Mouse (Mus musculus): ENCODE measurements around the gene Gm42791. TPM values are rescaled to one million over a fixed set of nuclear protein-coding genes. Genes with fewer than 3 reads are reported as not detected.

The Gm42791 gene
- polyA plus RNA-seq (2014; fragmentation: Nextera tagmentation; extraction: Ambion mirVana), result 4.6 TPM in 1 of 2 replicates, not detected in the other

GRCm38 (mm10) chr5:148994706-148995414 is at the start of gene Gm42791:
Gm42791 (minus strand) TSS chr5:148995147.
- DNase-seq (ENCODE audit: low spot score) (peak; percentile 88), ATAC-seq (replicated peaks; ENCODE audit: low FRiP score) (peak; percentile 94)
- peak within 1 kb of the TSS; percentile 71 for H3K9ac ChIP-seq (ENCODE audit: low read length)
- WGBS, result 2% methylated on average over 33 of the region's 33 CpGs
- peak within 1 kb of the TSS; percentile 35 for H3K4me3 ChIP-seq (ENCODE audit: low read depth, low read length)
- H3K27me3 ChIP-seq (ENCODE audit: control insufficient read depth, insufficient read depth, low read length), result no peaks in the 10 kb centered on the region
- H3K4me2 ChIP-seq (ENCODE audit: low read depth, low read length, severe bottlenecking), result peak within 1 kb of the TSS; percentile 68
- H3K36me3 ChIP-seq (ENCODE audit: control insufficient read depth, insufficient read depth, low read length), result no peaks in the 10 kb centered on the region
- H3K4me1 ChIP-seq (replicated peaks; ENCODE audit: control insufficient read depth, insufficient read depth, low read length), result no peaks in the 10 kb centered on the region
- no peaks in the 10 kb centered on the region for H3K9me3 ChIP-seq (ENCODE audit: control insufficient read depth, low read length)
- peak within 1 kb of the TSS; percentile 74 for H3K27ac ChIP-seq (ENCODE audit: low read depth, low read length)

- no peak overlapping the region for H3K9ac ChIP-seq (ENCODE audit: low read length)
- no peak overlapping the region for H3K27ac ChIP-seq (ENCODE audit: low read depth, low read length)
- DNase-seq (ENCODE audit: low spot score) (no peak), ATAC-seq (replicated peaks; ENCODE audit: low FRiP score) (no peak)
- 86% methylated on average over 4 of the region's 4 CpGs for WGBS
- no peak overlapping the region for H3K4me2 ChIP-seq (ENCODE audit: low read depth, low read length, severe bottlenecking)
- H3K27me3 ChIP-seq (ENCODE audit: control insufficient read depth, insufficient read depth, low read length), result no peaks in the 10 kb centered on the region
- no peaks in the 10 kb centered on the region; the same call in 1 of the 2 replicates for H3K9me3 ChIP-seq (ENCODE audit: control insufficient read depth, low read length)
- H3K4me1 ChIP-seq (replicated peaks; ENCODE audit: control insufficient read depth, insufficient read depth, low read length), result no peaks in the 10 kb centered on the region
- H3K4me3 ChIP-seq (ENCODE audit: low read depth, low read length), result no peak overlapping the region
- H3K36me3 ChIP-seq (ENCODE audit: control insufficient read depth, insufficient read depth, low read length), result no peaks in the 10 kb centered on the region; the same call in 1 of the 2 replicates
These were observed 49.1 kb upstream of the Gm42791 start for GRCm38 (mm10) chr5:149044067-149044466.

- no peak overlapping the region for H3K4me2 ChIP-seq (ENCODE audit: low read depth, low read length, severe bottlenecking)
- DNase-seq (ENCODE audit: low spot score), result no peak
- H3K4me3 ChIP-seq (ENCODE audit: low read depth, low read length), result no peak overlapping the region
- no peaks in the 10 kb centered on the region; the same call in 1 of the 2 replicates for H3K9me3 ChIP-seq (ENCODE audit: control insufficient read depth, low read length)
- H3K27me3 ChIP-seq (ENCODE audit: control insufficient read depth, insufficient read depth, low read length), result no peaks in the 10 kb centered on the region
- WGBS, result 86% methylated on average over 6 of the region's 6 CpGs
- H3K36me3 ChIP-seq (ENCODE audit: control insufficient read depth, insufficient read depth, low read length), result no peaks in the 10 kb centered on the region; the same call in 1 of the 2 replicates
- H3K9ac ChIP-seq (ENCODE audit: low read length), result no peak overlapping the region
- H3K4me1 ChIP-seq (replicated peaks; ENCODE audit: control insufficient read depth, insufficient read depth, low read length), result no peaks in the 10 kb centered on the region
- H3K27ac ChIP-seq (ENCODE audit: low read depth, low read length), result no peak overlapping the region
- ATAC-seq (replicated peaks; ENCODE audit: low FRiP score), result no peak
These were observed 48.3 kb upstream of the Gm42791 start for GRCm38 (mm10) chr5:149043240-149043639.

DNA sequence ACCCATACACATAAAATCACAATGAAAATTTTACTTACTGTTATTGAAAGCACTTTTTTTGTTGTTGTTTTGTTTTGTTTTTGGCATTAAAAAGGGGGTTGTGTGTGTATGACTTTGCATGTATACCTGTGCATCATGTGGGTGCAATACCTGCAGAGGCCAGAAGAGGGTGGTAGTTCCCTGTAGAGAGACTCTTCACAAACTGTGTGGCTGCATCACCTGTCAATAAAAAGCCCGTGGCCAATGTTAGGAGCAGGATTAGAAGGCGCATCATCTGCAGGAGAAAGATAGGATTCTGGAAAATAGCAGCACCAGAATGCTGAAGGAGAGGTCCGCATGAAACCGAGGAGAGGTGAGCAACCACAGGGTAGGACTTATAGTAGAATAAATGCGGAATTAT is 44.9 kb upstream of the Gm42791 start:
- no peaks in the 10 kb centered on the region for H3K27me3 ChIP-seq (ENCODE audit: control insufficient read depth, insufficient read depth, low read length)
- H3K27ac ChIP-seq (ENCODE audit: low read depth, low read length), result no peak overlapping the region
- ATAC-seq (replicated peaks; ENCODE audit: low FRiP score) (no peak), DNase-seq (ENCODE audit: low spot score) (no peak)
- no peaks in the 10 kb centered on the region for H3K36me3 ChIP-seq (ENCODE audit: control insufficient read depth, insufficient read depth, low read length)
- H3K9ac ChIP-seq (ENCODE audit: low read length), result no peak overlapping the region
- H3K4me2 ChIP-seq (ENCODE audit: low read depth, low read length, severe bottlenecking), result no peak overlapping the region
- H3K4me1 ChIP-seq (replicated peaks; ENCODE audit: control insufficient read depth, insufficient read depth, low read length), result no peaks in the 10 kb centered on the region
- peaks cover 3% of the 10 kb centered on the region; the same call in 1 of the 2 replicates for H3K9me3 ChIP-seq (ENCODE audit: control insufficient read depth, low read length)
- no peak overlapping the region for H3K4me3 ChIP-seq (ENCODE audit: low read depth, low read length)
- 86% methylated on average over 5 of the region's 5 CpGs for WGBS

DNA sequence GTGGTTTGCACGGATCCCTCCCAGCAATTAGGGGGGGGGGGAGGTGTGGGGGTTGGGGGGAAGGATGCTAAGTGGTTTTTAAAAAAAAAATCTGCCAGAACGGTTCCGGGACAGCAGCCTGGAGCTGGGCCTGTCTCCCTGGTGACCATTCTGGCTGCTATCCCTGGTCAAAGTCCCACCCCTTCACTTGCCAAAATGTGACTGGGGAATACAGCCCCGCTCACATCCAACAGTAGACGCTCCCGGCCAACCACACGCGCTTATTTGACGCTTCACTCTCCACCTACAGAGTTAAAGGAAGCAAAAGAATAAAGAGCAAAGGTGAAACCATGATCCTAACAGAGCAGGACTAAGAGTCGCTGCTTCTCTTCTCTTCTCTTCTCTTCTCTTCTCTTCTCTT is 42.8 kb upstream of the Gm42791 start:
- Histone ChIP-seq H3K9me3 (ENCODE audit: control insufficient read depth, low read length) (peaks cover 3% of the 10 kb centered on the region; the same call in 1 of the 2 replicates), H3K4me2 (ENCODE audit: low read depth, low read length, severe bottlenecking) (no peak overlapping the region), H3K36me3 (ENCODE audit: control insufficient read depth, insufficient read depth, low read length) (no peaks in the 10 kb centered on the region), H3K4me1 (replicated peaks; ENCODE audit: control insufficient read depth, insufficient read depth, low read length) (no peaks in the 10 kb centered on the region), H3K4me3 (ENCODE audit: low read depth, low read length) (no peak overlapping the region), H3K27me3 (ENCODE audit: control insufficient read depth, insufficient read depth, low read length) (no peaks in the 10 kb centered on the region), H3K9ac (ENCODE audit: low read length) (no peak overlapping the region), H3K27ac (ENCODE audit: low read depth, low read length) (no peak overlapping the region)
- WGBS, result 37% methylated on average over 10 of the region's 10 CpGs
- DNase-seq (ENCODE audit: low spot score) (no peak), ATAC-seq (replicated peaks; ENCODE audit: low FRiP score) (no peak)

DNA sequence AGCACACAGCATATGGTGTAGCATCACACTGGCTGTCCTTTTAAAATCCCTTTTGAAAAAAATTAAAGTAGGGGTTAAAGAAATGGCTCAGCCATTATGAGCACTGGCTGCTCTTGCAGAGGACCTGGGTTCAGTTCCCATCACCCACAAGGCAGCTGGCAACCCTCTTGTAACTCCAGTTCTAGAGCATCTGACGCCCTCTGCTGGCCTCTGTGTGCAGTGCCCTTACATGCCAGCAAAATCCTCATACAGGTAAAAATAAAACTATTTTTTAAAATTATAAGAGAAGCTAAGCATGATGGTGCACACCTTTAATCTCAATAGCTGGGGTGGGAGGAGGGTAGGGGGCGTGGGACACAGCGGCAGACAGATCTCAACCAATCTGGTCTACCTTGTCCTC is 42.0 kb upstream of the Gm42791 start:
- no peak overlapping the region for H3K4me3 ChIP-seq (ENCODE audit: low read depth, low read length)
- H3K9ac ChIP-seq (ENCODE audit: low read length), result no peak overlapping the region
- H3K36me3 ChIP-seq (ENCODE audit: control insufficient read depth, insufficient read depth, low read length), result no peaks in the 10 kb centered on the region
- no peak overlapping the region for H3K27ac ChIP-seq (ENCODE audit: low read depth, low read length)
- no peak overlapping the region for H3K4me2 ChIP-seq (ENCODE audit: low read depth, low read length, severe bottlenecking)
- H3K27me3 ChIP-seq (ENCODE audit: control insufficient read depth, insufficient read depth, low read length), result no peaks in the 10 kb centered on the region
- peaks cover 3% of the 10 kb centered on the region; the same call in 1 of the 2 replicates for H3K9me3 ChIP-seq (ENCODE audit: control insufficient read depth, low read length)
- no peaks in the 10 kb centered on the region for H3K4me1 ChIP-seq (replicated peaks; ENCODE audit: control insufficient read depth, insufficient read depth, low read length)
- no peak for DNase-seq (ENCODE audit: low spot score)
- 94% methylated on average over 3 of the region's 3 CpGs for WGBS
- ATAC-seq (replicated peaks; ENCODE audit: low FRiP score), result no peak

DNA sequence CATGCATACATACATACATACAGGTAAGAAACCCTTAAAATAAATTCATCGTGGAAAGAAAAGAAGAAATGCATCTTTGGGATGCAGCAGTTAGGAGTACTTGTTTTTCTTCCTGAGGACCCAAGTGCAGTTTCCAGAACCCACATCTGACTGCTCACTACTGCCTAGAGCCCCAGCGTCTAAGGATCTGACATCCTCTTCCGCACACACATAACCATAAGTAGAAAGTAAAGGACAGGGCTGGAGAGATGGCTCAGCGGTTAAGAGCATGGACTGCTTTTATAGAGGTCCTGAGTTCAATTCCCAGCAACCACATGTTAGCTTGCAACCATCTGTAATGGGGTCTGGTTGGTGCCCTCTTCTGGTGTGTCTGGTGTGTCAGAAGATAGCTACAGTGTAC is 37.5 kb upstream of the Gm42791 start:
- Histone ChIP-seq H3K4me3 (ENCODE audit: low read depth, low read length) (no peak overlapping the region), H3K9me3 (ENCODE audit: control insufficient read depth, low read length) (peaks cover 3% of the 10 kb centered on the region; the same call in 1 of the 2 replicates), H3K4me2 (ENCODE audit: low read depth, low read length, severe bottlenecking) (no peak overlapping the region), H3K9ac (ENCODE audit: low read length) (no peak overlapping the region), H3K27ac (ENCODE audit: low read depth, low read length) (no peak overlapping the region), H3K4me1 (replicated peaks; ENCODE audit: control insufficient read depth, insufficient read depth, low read length) (no peaks in the 10 kb centered on the region; the same call in 1 of the 2 replicates), H3K27me3 (ENCODE audit: control insufficient read depth, insufficient read depth, low read length) (no peaks in the 10 kb centered on the region), H3K36me3 (ENCODE audit: control insufficient read depth, insufficient read depth, low read length) (no peaks in the 10 kb centered on the region)
- ATAC-seq (replicated peaks; ENCODE audit: low FRiP score), result no peak
- DNase-seq (ENCODE audit: low spot score), result no peak
- 93% methylated on average over 4 of the region's 4 CpGs for WGBS

- no peaks in the 10 kb centered on the region for H3K36me3 ChIP-seq (ENCODE audit: control insufficient read depth, insufficient read depth, low read length)
- H3K4me2 ChIP-seq (ENCODE audit: low read depth, low read length, severe bottlenecking), result peak overlapping the region; percentile 59
- H3K9me3 ChIP-seq (ENCODE audit: control insufficient read depth, low read length), result no peaks in the 10 kb centered on the region
- H3K4me1 ChIP-seq (replicated peaks; ENCODE audit: control insufficient read depth, insufficient read depth, low read length), result no peaks in the 10 kb centered on the region; the same call in 1 of the 2 replicates
- H3K9ac ChIP-seq (ENCODE audit: low read length), result peak overlapping the region; percentile 83
- peak overlapping the region; percentile 26 for H3K4me3 ChIP-seq (ENCODE audit: low read depth, low read length)
- H3K27ac ChIP-seq (ENCODE audit: low read depth, low read length), result peak overlapping the region; percentile 64
- ATAC-seq (replicated peaks; ENCODE audit: low FRiP score), result peak; percentile 73
- 4% methylated on average over 30 of the region's 30 CpGs for WGBS
- H3K27me3 ChIP-seq (ENCODE audit: control insufficient read depth, insufficient read depth, low read length), result no peaks in the 10 kb centered on the region
- DNase-seq (ENCODE audit: low spot score), result peak; percentile 71
These were observed 36.3 kb upstream of the Gm42791 start for GRCm38 (mm10) chr5:149031199-149031750.

Data from forebrain, embryonic 11.5 days (tissue).